Mouse (Mus musculus) midbrain, embryonic 12.5 days (tissue): ENCODE data around the gene Cers6. TPM values are rescaled to one million over a fixed set of nuclear protein-coding genes. Genes with fewer than 3 reads are reported as not detected.

Source experiments
- polyA plus RNA-seq: library from polyadenylated mRNA; unstranded; fragments of >200 nt; fragmentation: Nextera tagmentation; extraction: Ambion mirVana; gene quantifications from 2 replicates; pipeline ENCODE4 v1.2.1, GENCODE M21; 2016

Cers6 gene
- polyA plus RNA-seq, 1 experiment from 2014 or later, result 37.0 TPM

Other genes with a start within 250 kb of the Cers6 start
- gene 4932414N04Rik, start 205.0 kb upstream of the Cers6 start, polyA plus RNA-seq, result not detected in 2 replicates